ENCODE assay signal across 8 mouse cellular contexts in genomic region chr13:56279439-56279838, GRCm38 (mm10). TPM values are rescaled to one million over a fixed set of nuclear protein-coding genes. Genes with fewer than 3 reads are reported as not detected.
DNase-seq lines count a peak whose midpoint lies in the region; ATAC-seq lines count a peak whose summit lies in the region.

No protein-coding gene starts in this region.

- H3K4me2 ChIP-seq in liver, embryonic 12.5 days = no peak overlapping the region
- no peak overlapping the region for H3K4me2 ChIP-seq in kidney, embryonic 14.5 days (replicated peaks; ENCODE audit: low read depth, low read length)
- no peak overlapping the region for H3K4me2 ChIP-seq in limb, embryonic 13.5 days (replicated peaks)
- H3K4me2 ChIP-seq in stomach, embryonic 16.5 days (ENCODE audit: low read depth, low read length) = no peak overlapping the region

- H3K4me1 ChIP-seq in liver, embryonic 12.5 days = no peaks in the 10 kb centered on the region
- no peaks in the 10 kb centered on the region for H3K4me1 ChIP-seq in kidney, embryonic 14.5 days (ENCODE audit: control insufficient read depth, insufficient read depth, low read length)
- no peaks in the 10 kb centered on the region for H3K4me1 ChIP-seq in limb, embryonic 13.5 days
- H3K4me1 ChIP-seq in stomach, embryonic 16.5 days (ENCODE audit: control insufficient read depth, insufficient read depth, low read length) = no peaks in the 10 kb centered on the region

- no peaks in the 10 kb centered on the region for H3K36me3 ChIP-seq in liver, embryonic 12.5 days
- no peaks in the 10 kb centered on the region for H3K36me3 ChIP-seq in kidney, embryonic 14.5 days (ENCODE audit: control insufficient read depth, insufficient read depth, low read length)
- H3K36me3 ChIP-seq in limb, embryonic 13.5 days = no peaks in the 10 kb centered on the region
- H3K36me3 ChIP-seq in stomach, embryonic 16.5 days (ENCODE audit: control insufficient read depth, insufficient read depth, low read length) = no peaks in the 10 kb centered on the region

- no peak overlapping the region for H3K4me3 ChIP-seq in liver, embryonic 12.5 days
- no peak overlapping the region for H3K4me3 ChIP-seq in kidney, embryonic 14.5 days (ENCODE audit: low read length)
- H3K4me3 ChIP-seq in limb, embryonic 13.5 days = no peak overlapping the region
- H3K4me3 ChIP-seq in stomach, embryonic 16.5 days (replicated peaks; ENCODE audit: low read length) = no peak overlapping the region

- no peak for ATAC-seq in liver, embryonic 12.5 days
- ATAC-seq in kidney, embryonic 14.5 days (ENCODE audit: low FRiP score, low TSS enrichment) = peak; percentile 86
- ATAC-seq in limb, embryonic 13.5 days (ENCODE audit: low FRiP score, low read depth) = peak; percentile 75
- peak; percentile 71; the same call in 1 of the 2 replicates for ATAC-seq in stomach, embryonic 16.5 days (ENCODE audit: insufficient read depth, low FRiP score)

- H3K27me3 ChIP-seq in liver, embryonic 12.5 days (replicated peaks) = no peaks in the 10 kb centered on the region
- no peaks in the 10 kb centered on the region for H3K27me3 ChIP-seq in kidney, embryonic 14.5 days (ENCODE audit: control insufficient read depth, insufficient read depth, low read length)
- no peaks in the 10 kb centered on the region for H3K27me3 ChIP-seq in limb, embryonic 13.5 days
- H3K27me3 ChIP-seq in stomach, embryonic 16.5 days (ENCODE audit: control insufficient read depth, insufficient read depth, low read length) = no peaks in the 10 kb centered on the region

- WGBS in liver, embryonic 12.5 days (ENCODE audit: insufficient replicate concordance) = 24% methylated on average over 8 of the region's 8 CpGs
- WGBS in kidney, embryonic 14.5 days = 15% methylated on average over 8 of the region's 8 CpGs
- WGBS in limb, embryonic 13.5 days = 14% methylated on average over 8 of the region's 8 CpGs
- 18% methylated on average over 8 of the region's 8 CpGs for WGBS in stomach, embryonic 16.5 days

- H3K9me3 ChIP-seq in liver, embryonic 12.5 days (replicated peaks) = no peaks in the 10 kb centered on the region
- no peaks in the 10 kb centered on the region for H3K9me3 ChIP-seq in kidney, embryonic 14.5 days (ENCODE audit: control insufficient read depth, low read length)
- no peaks in the 10 kb centered on the region; the same call in 1 of the 2 replicates for H3K9me3 ChIP-seq in limb, embryonic 13.5 days
- no peaks in the 10 kb centered on the region for H3K9me3 ChIP-seq in stomach, embryonic 16.5 days (replicated peaks; ENCODE audit: control insufficient read depth, low read length)

- H3K9ac ChIP-seq in liver, embryonic 12.5 days = no peak overlapping the region
- no peak overlapping the region for H3K9ac ChIP-seq in kidney, embryonic 14.5 days (ENCODE audit: low read depth, low read length)
- no peak overlapping the region for H3K9ac ChIP-seq in limb, embryonic 13.5 days
- no peak overlapping the region for H3K9ac ChIP-seq in stomach, embryonic 16.5 days (ENCODE audit: low read length)

- H3K27ac ChIP-seq in liver, embryonic 12.5 days = no peak overlapping the region
- no peak overlapping the region for H3K27ac ChIP-seq in kidney, embryonic 14.5 days (ENCODE audit: low read depth, low read length)
- H3K27ac ChIP-seq in limb, embryonic 13.5 days = no peak overlapping the region
- no peak overlapping the region for H3K27ac ChIP-seq in stomach, embryonic 16.5 days (ENCODE audit: low read length)

- DNase-seq in liver = peak; percentile 72
- DNase-seq in embryo, embryonic 11.5 days (ENCODE audit: low read depth, low spot score) = peak; percentile 80
- peak; percentile 76 to 83 for DNase-seq in gastrocnemius, postnatal 4 days (ENCODE audit: low spot score in 2 of 2)
- DNase-seq in neural tube, embryonic 10.5 days (ENCODE audit: extremely low spot score, low spot score) = peak; percentile 91

RNA-seq across cellular contexts. Expression of gene Cxcl14, which starts 16.9 kb away (rescaled TPM):
- 0.41 and 1.6 TPM in 2 replicates for polyA plus RNA-seq in liver, embryonic 12.5 days (2016; fragmentation: Nextera tagmentation; extraction: Ambion mirVana)
- 1 to 10 TPM; 5.3 to 5.6 TPM for total RNA-seq in gastrocnemius, postnatal 4 days (2021)
- polyA plus RNA-seq in kidney, embryonic 14.5 days (2014; fragmentation: Nextera tagmentation; extraction: Ambion mirVana) = 19.2 and 20.8 TPM in 2 replicates
- 497 and 573 TPM in 2 replicates for polyA plus RNA-seq in limb, embryonic 13.5 days (2015; fragmentation: Nextera tagmentation; extraction: Ambion mirVana)
- 9.9 and 10.2 TPM in 2 replicates for polyA plus RNA-seq in stomach, embryonic 16.5 days (2015; fragmentation: Nextera tagmentation; extraction: Ambion mirVana)

RNA-seq across cellular contexts. Expression of gene Neurog1, which starts 27.5 kb away (rescaled TPM):
- polyA plus RNA-seq in liver, embryonic 12.5 days (2016; fragmentation: Nextera tagmentation; extraction: Ambion mirVana) = not detected in 2 replicates
- not detected for total RNA-seq in gastrocnemius, postnatal 4 days (2021)
- polyA plus RNA-seq in kidney, embryonic 14.5 days (2014; fragmentation: Nextera tagmentation; extraction: Ambion mirVana) = not detected in 2 replicates
- not detected in 2 replicates for polyA plus RNA-seq in limb, embryonic 13.5 days (2015; fragmentation: Nextera tagmentation; extraction: Ambion mirVana)
- not detected in 2 replicates for polyA plus RNA-seq in stomach, embryonic 16.5 days (2015; fragmentation: Nextera tagmentation; extraction: Ambion mirVana)

Comparison
In these comparisons a context has a peak if more than half of its experiments do, and no peak if none do; other contexts are left out.
1. RNA of gene Cxcl14, which starts 16.9 kb away (polyA plus RNA-seq): 497 to 573 TPM in limb, embryonic 13.5 days; 19.2 to 20.8 TPM in kidney, embryonic 14.5 days, 9.9 to 10.2 TPM in stomach, embryonic 16.5 days and 0.41 to 1.6 TPM in liver, embryonic 12.5 days; every median in the first group is over 10 times any median in the second.
2. Peak in every context shown above with its lines, with median percentiles within 50 percentile points of each other: DNase-seq.